Mouse (Mus musculus): ENCODE data around the gene Lctl.

DNA sequence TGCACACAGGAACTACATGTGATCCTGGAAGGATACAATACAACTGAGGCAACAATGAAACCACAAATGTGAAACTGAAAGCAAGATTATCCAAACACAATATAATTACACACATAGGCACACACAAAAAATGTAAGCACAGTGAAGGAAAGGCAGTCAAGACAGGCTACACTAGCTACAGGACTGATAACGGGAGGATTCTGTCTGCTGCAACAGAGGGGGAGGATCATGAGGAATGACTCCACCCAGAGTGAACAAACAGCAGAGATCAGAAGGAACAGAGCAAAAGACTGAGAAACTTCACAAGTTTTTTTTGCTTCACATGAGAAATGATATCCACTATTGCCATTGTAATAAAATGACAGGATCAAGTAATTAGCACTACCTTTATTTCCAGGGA lies 39.7 kb downstream of the Lctl start:
- no peak for TF ChIP-seq GATA1 (IDR thresholded peaks at IDR 0.05; ENCODE audit: low read length)
- TF ChIP-seq TAL1 (IDR thresholded peaks at IDR 0.05; ENCODE audit: low read length): no peak

All from erythroblast, embryonic 14.5 days (primary cell).